Mouse (Mus musculus) heart, embryonic 16.5 days (tissue): ENCODE data around the gene Casc3. TPM values are rescaled to one million over a fixed set of nuclear protein-coding genes. Genes with fewer than 3 reads are reported as not detected.
A peak's percentile ranks its signal among the peaks of the same experiment; 100 is the strongest.

ENCODE experiments used
- ATAC-seq: fragments of 200-750 bp; cut with Nextera tagmentation; replicated peaks from 2 replicates; pipeline ENCODE4 v1.8.0; 2017; ENCODE audit warnings: moderate number of reproducible peaks; ENCODE audit not compliant: insufficient read depth, low FRiP score; ENCODE audit errors: extremely low read depth
- H3K27ac ChIP-seq: fragments of 300-500 bp; sonication (generic); 2 replicates; pipeline ENCODE4 v1.5.1; 2014; ENCODE audit warnings: mild to moderate bottlenecking, low read length, control low read depth, moderate library complexity
- H3K27me3 ChIP-seq: fragments of 300-500 bp; sonication (generic); 2 replicates; pipeline ENCODE4 v1.6.1; 2014; ENCODE audit warnings: low read length, mixed read lengths; ENCODE audit not compliant: control insufficient read depth, insufficient read depth
- H3K36me3 ChIP-seq: fragments of 300-500 bp; sonication (generic); 2 replicates; pipeline ENCODE4 v1.6.1; 2014; ENCODE audit not compliant: control insufficient read depth, insufficient read depth
- H3K4me1 ChIP-seq: fragments of 300-500 bp; sonication (generic); 2 replicates; pipeline ENCODE4 v1.6.1; 2014; ENCODE audit warnings: low read length, mixed read lengths; ENCODE audit not compliant: control insufficient read depth, insufficient read depth
- H3K4me2 ChIP-seq: fragments of 300-500 bp; sonication (generic); 2 replicates; pipeline ENCODE4 v1.6.1; 2014; ENCODE audit warnings: low read depth, mild to moderate bottlenecking, control low read depth, low read length
- H3K4me3 ChIP-seq: fragments of 300-500 bp; sonication (generic); 2 replicates; pipeline ENCODE4 v1.5.1; 2014; ENCODE audit warnings: mild to moderate bottlenecking, control low read depth, low read length
- H3K9ac ChIP-seq: fragments of 300-500 bp; sonication (generic); 2 replicates; pipeline ENCODE4 v1.6.1; 2014; ENCODE audit warnings: low read length, control low read depth
- H3K9me3 ChIP-seq: fragments of 300-500 bp; sonication (generic); replicated peaks from 2 replicates; pipeline ENCODE4 v1.6.1; 2016; ENCODE audit warnings: low read length; ENCODE audit not compliant: control insufficient read depth
- WGBS: fragments of 180-500 bp; shearing (Covaris S2); extraction: QIAGEN DNeasy Blood & Tissue Kit; methylation state at CpG from one replicate; pipeline ENCODE4 v1.1.7; 2014; 5-methylcytosine and 5-hydroxymethylcytosine counted together
- polyA plus RNA-seq: library from polyadenylated mRNA; unstranded; fragments of >200 nt; fragmentation: Nextera tagmentation; extraction: Ambion mirVana; gene quantifications from 2 replicates; pipeline ENCODE4 v1.2.1, GENCODE M21; 2015

Gene Casc3
- polyA plus RNA-seq, 1 experiment from 2014 or later: 23.4 TPM

DNA sequence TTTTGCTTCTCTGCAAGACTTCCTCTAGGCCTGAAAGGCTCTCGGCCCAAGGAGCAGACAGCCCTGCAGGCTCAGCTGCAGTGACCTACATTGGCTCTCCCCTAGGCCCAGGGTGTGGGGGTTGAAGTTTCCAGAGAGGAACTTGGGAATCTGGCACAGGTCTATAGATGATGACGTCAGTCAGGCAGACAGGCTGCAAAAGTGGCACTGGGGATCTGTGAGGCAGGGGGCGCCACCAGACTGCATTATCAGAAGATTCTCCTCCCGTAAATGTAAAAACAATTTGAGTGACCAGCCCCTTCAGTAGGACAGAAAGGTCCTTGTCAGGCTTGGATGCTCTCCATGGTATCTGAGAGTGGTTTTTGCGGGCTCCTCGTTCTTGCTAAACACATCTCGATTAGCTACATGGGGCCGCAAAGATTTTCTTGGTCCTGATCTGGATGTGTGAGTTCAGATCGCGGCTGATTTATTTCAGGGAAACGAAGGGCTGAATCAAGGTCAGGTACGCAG lies 18.9 kb upstream of the Casc3 start:
- peak overlapping the region; percentile 99 for H3K27ac ChIP-seq
- peak overlapping the region; percentile 71 for H3K9ac ChIP-seq
- H3K9me3 ChIP-seq: no peaks in the 10 kb centered on the region
- ATAC-seq: peak; percentile 28
- H3K4me2 ChIP-seq: peak overlapping the region; percentile 65
- no peaks in the 10 kb centered on the region for H3K36me3 ChIP-seq
- H3K4me3 ChIP-seq: peak overlapping the region; percentile 26
- 3% methylated on average over 12 of the region's 12 CpGs for WGBS
- H3K27me3 ChIP-seq: no peaks in the 10 kb centered on the region
- H3K4me1 ChIP-seq: peaks cover 74% of the 10 kb centered on the region

DNA sequence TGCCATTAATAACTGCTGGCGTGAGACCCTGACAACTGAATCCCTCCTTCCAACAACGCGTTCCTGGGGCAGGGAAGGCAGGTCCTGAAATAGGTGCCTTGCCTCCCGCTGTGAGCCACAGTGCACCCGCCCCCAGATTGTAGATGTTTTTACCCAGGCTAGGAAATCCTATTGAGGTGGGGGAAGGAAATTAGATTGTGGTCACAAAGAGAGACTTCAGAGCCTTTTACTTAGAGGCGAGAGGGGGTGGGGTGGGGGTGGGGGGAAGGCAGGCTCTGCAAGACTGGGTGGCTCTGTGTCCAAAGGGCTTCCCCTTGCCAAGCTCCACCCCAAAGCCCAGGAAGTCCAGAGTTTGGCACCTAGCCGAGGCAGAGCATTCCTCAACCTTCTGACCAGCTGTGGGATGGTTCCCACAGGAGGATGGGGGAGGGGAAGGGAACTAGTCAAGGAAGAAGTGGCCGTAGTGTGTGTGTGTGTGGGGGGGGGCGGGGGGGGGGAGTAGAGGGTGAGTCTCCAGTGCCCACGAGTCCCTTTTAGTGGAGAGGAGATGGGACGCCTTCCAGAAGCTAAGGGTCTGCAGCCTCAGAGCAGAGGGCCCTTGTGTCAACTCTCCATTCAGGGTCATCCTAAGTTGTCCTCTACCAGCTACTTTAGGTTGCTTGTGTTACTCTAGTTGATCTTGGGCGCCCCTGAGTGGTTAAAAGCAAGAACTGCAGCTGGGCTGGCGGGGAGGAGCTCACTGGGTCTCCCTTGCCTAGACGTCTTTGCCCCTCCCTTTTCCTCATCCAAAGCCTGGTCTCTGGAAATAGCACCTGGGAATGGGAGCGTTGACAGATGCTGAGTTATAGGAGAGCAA lies 18.1 kb upstream of the Casc3 start:
- H3K4me1 ChIP-seq: peaks cover 72% of the 10 kb centered on the region

DNA sequence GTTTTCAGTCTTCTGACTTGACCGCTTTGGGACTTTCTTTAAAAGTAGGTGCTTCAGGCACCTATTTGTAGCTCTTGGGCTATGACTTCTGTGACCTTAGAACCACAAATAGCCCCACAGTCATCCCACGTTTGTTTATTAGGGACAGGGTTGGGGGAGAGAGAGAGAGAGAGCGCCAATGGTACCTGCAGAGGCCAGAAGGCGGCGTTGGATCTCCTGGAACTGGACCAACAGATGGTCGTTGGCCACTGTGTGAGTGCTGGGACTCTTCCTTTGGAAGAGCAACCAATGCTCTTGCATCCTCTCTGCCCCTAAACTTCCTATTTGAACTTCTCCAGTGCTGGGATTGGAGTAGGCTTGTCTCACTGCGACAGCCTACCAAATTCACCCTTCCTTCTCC lies 17.5 kb upstream of the Casc3 start:
- Histone ChIP-seq H3K9ac (peak overlapping the region; percentile 59), H3K27ac (peak overlapping the region; percentile 99), H3K4me1 (peaks cover 65% of the 10 kb centered on the region), H3K4me2 (peak overlapping the region; percentile 65), H3K4me3 (no peak overlapping the region; the same call in 1 of the 2 replicates), H3K36me3 (no peaks in the 10 kb centered on the region), H3K27me3 (no peaks in the 10 kb centered on the region), H3K9me3 (no peaks in the 10 kb centered on the region)
- no peak for ATAC-seq
- 22% methylated on average over 7 of the region's 7 CpGs for WGBS

More for the DNA sequence above, 18.1 kb upstream of the Casc3 start:
- 0% methylated on average over 14 of the region's 15 CpGs for WGBS
- Histone ChIP-seq H3K4me3 (peak overlapping the region; percentile 26), H3K9ac (peak overlapping the region; percentile 71), H3K27ac (peak overlapping the region; percentile 99), H3K4me2 (peak overlapping the region; percentile 65), H3K9me3 (no peaks in the 10 kb centered on the region), H3K27me3 (no peaks in the 10 kb centered on the region), H3K36me3 (no peaks in the 10 kb centered on the region)
- peak; percentile 67 for ATAC-seq

DNA sequence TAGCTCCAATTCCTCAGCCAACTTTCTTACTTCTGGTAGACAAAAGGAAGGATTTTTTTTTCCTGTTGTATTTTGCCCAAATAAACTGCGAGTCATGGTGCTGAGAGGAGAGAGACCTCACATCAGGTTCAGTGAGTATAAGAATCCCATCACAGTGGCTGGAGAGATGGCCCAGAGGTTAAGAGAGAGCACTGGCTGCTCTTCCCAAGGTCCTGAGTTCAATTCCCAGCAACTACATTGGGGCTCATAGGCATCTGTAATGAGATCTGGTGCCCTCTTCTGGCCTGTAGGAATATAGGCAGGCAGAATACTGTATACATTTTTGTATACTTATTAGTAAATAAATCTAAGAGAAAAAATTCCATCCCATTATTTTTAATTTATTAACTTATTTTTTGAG lies 17.0 kb upstream of the Casc3 start:
- no peaks in the 10 kb centered on the region for H3K27me3 ChIP-seq
- H3K4me3 ChIP-seq: no peak overlapping the region
- peaks cover 61% of the 10 kb centered on the region for H3K4me1 ChIP-seq
- peak overlapping the region; percentile 65 for H3K4me2 ChIP-seq
- H3K27ac ChIP-seq: peak overlapping the region; percentile 99
- no peaks in the 10 kb centered on the region for H3K36me3 ChIP-seq
- H3K9me3 ChIP-seq: no peaks in the 10 kb centered on the region
- WGBS: 82% methylated on average over 1 of the region's 1 CpGs
- no peak for ATAC-seq
- H3K9ac ChIP-seq: peak overlapping the region; percentile 59; the same call in 1 of the 2 replicates

DNA sequence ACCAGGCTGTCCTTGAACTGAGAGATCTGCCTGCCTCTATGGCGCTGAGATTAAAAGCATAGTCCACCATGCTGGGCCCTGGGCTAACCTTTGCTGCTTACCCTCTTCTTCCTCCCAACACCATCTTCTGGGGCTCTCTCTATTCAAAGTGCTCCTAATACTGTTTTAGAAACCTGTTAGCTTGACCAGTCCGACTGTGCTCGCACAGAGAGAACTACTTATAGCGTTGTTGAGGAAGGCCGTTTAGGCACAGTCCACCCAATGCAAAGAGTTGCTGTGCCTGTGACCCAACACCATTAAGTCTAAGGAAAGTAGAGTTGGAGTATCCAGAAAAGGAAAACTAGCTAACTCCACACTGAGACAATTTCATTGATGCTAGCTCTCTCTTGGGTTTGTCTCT lies 16.6 kb upstream of the Casc3 start:
- H3K4me1 ChIP-seq: peaks cover 56% of the 10 kb centered on the region
- H3K27ac ChIP-seq: peak overlapping the region; percentile 87
- H3K4me2 ChIP-seq: peak overlapping the region; percentile 97; the same call in 1 of the 2 replicates
- peak overlapping the region; percentile 54 for H3K9ac ChIP-seq
- H3K9me3 ChIP-seq: no peaks in the 10 kb centered on the region
- WGBS: 88% methylated on average over 5 of the region's 5 CpGs
- H3K36me3 ChIP-seq: no peaks in the 10 kb centered on the region
- ATAC-seq: no peak
- no peak overlapping the region for H3K4me3 ChIP-seq
- H3K27me3 ChIP-seq: no peaks in the 10 kb centered on the region

DNA sequence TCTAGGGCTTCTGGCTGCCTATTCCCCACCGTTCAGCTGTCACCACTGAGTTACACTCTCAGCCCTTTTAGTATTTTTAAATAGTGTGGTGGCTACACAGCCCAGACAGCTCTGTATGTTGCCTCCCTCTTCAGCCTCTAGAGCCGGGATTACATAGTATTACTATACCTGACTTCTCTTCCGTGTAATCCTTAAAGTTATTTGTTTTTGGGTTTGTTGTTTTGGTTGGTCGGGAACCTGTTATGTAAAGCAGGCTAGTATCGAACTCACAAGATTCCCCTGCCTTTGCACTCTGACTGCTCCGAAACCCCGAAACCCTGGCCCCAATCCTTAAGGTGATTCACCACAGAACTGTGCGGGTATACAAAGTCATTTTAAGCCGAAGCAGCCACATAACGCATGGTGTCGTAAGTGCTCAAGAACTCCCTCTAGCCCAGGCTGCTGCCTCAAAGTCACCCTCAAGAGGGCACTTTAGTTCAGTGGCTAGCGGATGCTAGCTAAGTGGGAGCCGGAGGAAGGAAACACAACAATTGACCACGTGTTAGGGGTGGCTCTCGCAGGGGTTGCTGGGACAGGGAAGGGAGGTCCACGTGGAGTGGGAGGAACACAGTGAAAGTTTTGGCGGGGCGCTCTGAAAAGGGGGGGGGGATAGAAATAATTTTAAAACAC lies 16.0 kb upstream of the Casc3 start:
- peak; percentile 64 for ATAC-seq
- peak overlapping the region; percentile 87 for H3K27ac ChIP-seq
- peak overlapping the region; percentile 97 for H3K4me2 ChIP-seq
- WGBS: 8% methylated on average over 18 of the region's 18 CpGs
- peak overlapping the region; percentile 67 for H3K4me3 ChIP-seq
- peak overlapping the region; percentile 71 for H3K9ac ChIP-seq
- no peaks in the 10 kb centered on the region for H3K9me3 ChIP-seq
- H3K27me3 ChIP-seq: no peaks in the 10 kb centered on the region
- H3K36me3 ChIP-seq: no peaks in the 10 kb centered on the region
- peaks cover 53% of the 10 kb centered on the region for H3K4me1 ChIP-seq

DNA sequence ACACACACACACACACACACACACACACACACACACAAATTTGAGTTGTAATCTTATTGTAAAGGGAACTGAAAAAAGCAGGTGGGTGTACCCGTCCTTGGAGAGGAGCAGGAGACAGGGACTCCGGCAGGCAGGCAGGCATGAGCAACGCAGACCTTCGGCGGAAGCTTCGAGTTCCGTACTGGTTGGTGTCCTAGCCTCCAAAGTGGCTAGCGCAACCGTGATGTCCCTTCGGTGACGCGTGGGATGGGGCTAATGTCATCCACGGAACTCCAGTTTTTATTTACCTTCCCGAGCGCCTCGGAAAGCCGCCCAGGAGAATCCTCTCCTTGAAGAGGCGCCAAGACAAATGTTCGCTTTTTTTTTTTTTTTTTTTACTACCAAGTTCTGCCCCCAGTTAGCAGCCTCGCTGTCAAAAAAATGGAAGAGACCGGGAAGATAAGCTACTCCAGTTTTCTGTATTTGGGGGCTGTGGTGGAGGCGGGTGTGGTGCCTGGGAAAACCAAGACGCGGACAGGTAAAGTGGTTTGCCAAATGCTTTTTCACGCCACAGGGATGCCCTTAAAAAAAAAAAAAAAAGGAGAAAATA lies 15.4 kb upstream of the Casc3 start:
- H3K9me3 ChIP-seq: no peaks in the 10 kb centered on the region

DNA sequence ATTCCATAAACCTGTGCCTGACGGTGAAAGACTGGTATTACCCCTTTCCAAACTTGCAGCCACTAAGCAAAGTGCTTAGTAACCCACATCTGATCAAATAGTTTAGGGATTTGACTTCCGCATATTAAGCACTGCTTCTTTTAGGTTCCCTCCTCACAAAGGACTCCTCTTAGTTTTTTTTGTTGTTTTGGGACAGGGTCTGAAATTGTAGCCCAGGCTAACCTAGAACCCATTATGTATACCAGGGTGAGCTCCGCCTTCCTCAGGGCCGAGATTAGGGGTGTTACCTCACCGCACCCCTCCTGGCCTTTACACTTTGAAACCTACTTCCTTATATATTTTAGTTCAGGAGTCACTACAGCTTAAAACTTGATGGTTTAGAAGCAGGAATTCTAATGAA lies 14.9 kb upstream of the Casc3 start:
- peaks cover 50% of the 10 kb centered on the region for H3K4me1 ChIP-seq

More for the DNA sequence above, 15.4 kb upstream of the Casc3 start:
- peak overlapping the region; percentile 84 for H3K27ac ChIP-seq
- no peak for ATAC-seq
- H3K36me3 ChIP-seq: no peaks in the 10 kb centered on the region
- under 1% methylated on average over 25 of the region's 25 CpGs for WGBS
- H3K9ac ChIP-seq: peak overlapping the region; percentile 71
- H3K4me3 ChIP-seq: peak overlapping the region; percentile 67
- no peaks in the 10 kb centered on the region for H3K27me3 ChIP-seq
- peaks cover 53% of the 10 kb centered on the region for H3K4me1 ChIP-seq
- H3K4me2 ChIP-seq: peak overlapping the region; percentile 97

More for the DNA sequence above, 14.9 kb upstream of the Casc3 start:
- Histone ChIP-seq H3K9me3 (no peaks in the 10 kb centered on the region), H3K4me2 (peak overlapping the region; percentile 97), H3K9ac (peak overlapping the region; percentile 71), H3K27me3 (no peaks in the 10 kb centered on the region), H3K36me3 (no peaks in the 10 kb centered on the region), H3K27ac (no peak overlapping the region; the same call in 1 of the 2 replicates), H3K4me3 (peak overlapping the region; percentile 67)
- WGBS: 35% methylated on average over 5 of the region's 5 CpGs
- ATAC-seq: no peak
